Mouse (Mus musculus) neural tube, embryonic 15.5 days (tissue): Measurements from ENCODE around the gene Foxp2. TPM values are rescaled to one million over a fixed set of nuclear protein-coding genes. Genes with fewer than 3 reads are reported as not detected.

Source experiments
- ATAC-seq: fragments of 200-750 bp; cut with Nextera tagmentation; 2 replicates; pipeline ENCODE4 v1.8.0; 2017; ENCODE audit warnings: mild to moderate bottlenecking, moderate TSS enrichment, moderate library complexity; ENCODE audit not compliant: low FRiP score
- H3K27ac ChIP-seq: fragments of 300-500 bp; sonication (generic); replicated peaks from 2 replicates; pipeline ENCODE4 v1.5.1; 2015; ENCODE audit warnings: mild to moderate bottlenecking, inconsistent platforms
- H3K27me3 ChIP-seq: fragments of 300-500 bp; sonication (generic); replicated peaks from 2 replicates; pipeline ENCODE4 v1.6.1; 2015; ENCODE audit warnings: inconsistent platforms
- H3K36me3 ChIP-seq: fragments of 300-500 bp; sonication (generic); 2 replicates; pipeline ENCODE4 v1.6.1; 2015; ENCODE audit warnings: inconsistent platforms
- H3K4me1 ChIP-seq: fragments of 300-500 bp; sonication (generic); 2 replicates; pipeline ENCODE4 v1.6.1; 2015; ENCODE audit warnings: inconsistent platforms
- H3K4me2 ChIP-seq: fragments of 300-500 bp; sonication (generic); 2 replicates; pipeline ENCODE4 v1.6.1; 2015; ENCODE audit warnings: inconsistent platforms, mild to moderate bottlenecking, moderate library complexity
- H3K4me3 ChIP-seq: fragments of 300-500 bp; sonication (generic); replicated peaks from 2 replicates; pipeline ENCODE4 v1.5.1; 2015; ENCODE audit warnings: mild to moderate bottlenecking, inconsistent platforms
- H3K9ac ChIP-seq: fragments of 300-500 bp; sonication (generic); replicated peaks from 2 replicates; pipeline ENCODE4 v1.6.1; 2015; ENCODE audit warnings: mild to moderate bottlenecking, inconsistent platforms
- H3K9me3 ChIP-seq: fragments of 300-500 bp; sonication (generic); replicated peaks from 2 replicates; pipeline ENCODE4 v1.6.1; 2016; ENCODE audit warnings: inconsistent platforms
- WGBS: fragments of 180-500 bp; shearing (Covaris S2); methylation state at CpG from one replicate; pipeline ENCODE4 v1.1.7; 2015; ENCODE audit warnings: mixed read lengths; 5-methylcytosine and 5-hydroxymethylcytosine counted together
- polyA plus RNA-seq: library from polyadenylated mRNA; unstranded; fragments of >200 nt; fragmentation: Nextera tagmentation; extraction: Ambion mirVana; gene quantifications from 2 replicates; pipeline ENCODE4 v1.2.1, GENCODE M21; 2015

The Foxp2 gene
- polyA plus RNA-seq, 1 experiment from 2014 or later = 14.9 TPM

- Histone ChIP-seq H3K27ac (no peak overlapping the region), H3K4me3 (no peak overlapping the region), H3K9me3 (no peaks in the 10 kb centered on the region), H3K9ac (no peak overlapping the region), H3K36me3 (no peaks in the 10 kb centered on the region), H3K4me1 (no peaks in the 10 kb centered on the region), H3K27me3 (0 out of 2 replicates have a peak, but pooled peaks cover 9% of the 10 kb centered on the region), H3K4me2 (no peak overlapping the region)
- WGBS = 46% methylated on average over 6 of the region's 6 CpGs
- ATAC-seq = no peak
Measured at GRCm38 (mm10) chr6:15396462-15396861, 495.3 kb downstream of the Foxp2 start.

GRCm38 (mm10) chr6:15397485-15397884, 496.3 kb downstream of the Foxp2 start:
- Histone ChIP-seq H3K36me3 (no peaks in the 10 kb centered on the region), H3K4me2 (no peak overlapping the region)

GRCm38 (mm10) chr6:15401138-15401537, 500.0 kb downstream of the Foxp2 start:
- 0 out of 2 replicates have a peak, but pooled peaks cover 9% of the 10 kb centered on the region for H3K27me3 ChIP-seq
- H3K4me2 ChIP-seq = no peak overlapping the region
- no peaks in the 10 kb centered on the region for H3K9me3 ChIP-seq
- 55% methylated on average over 3 of the region's 3 CpGs for WGBS
- no peak for ATAC-seq
- H3K9ac ChIP-seq = no peak overlapping the region
- H3K4me3 ChIP-seq = no peak overlapping the region
- H3K27ac ChIP-seq = no peak overlapping the region
- no peaks in the 10 kb centered on the region for H3K36me3 ChIP-seq
- peaks cover 10% of the 10 kb centered on the region; the same call in 1 of the 2 replicates for H3K4me1 ChIP-seq

More at GRCm38 (mm10) chr6:15397485-15397884, 496.3 kb downstream of the Foxp2 start:
- Histone ChIP-seq H3K9ac (no peak overlapping the region), H3K27ac (no peak overlapping the region), H3K27me3 (0 out of 2 replicates have a peak, but pooled peaks cover 9% of the 10 kb centered on the region), H3K9me3 (no peaks in the 10 kb centered on the region), H3K4me1 (no peaks in the 10 kb centered on the region), H3K4me3 (no peak overlapping the region)
- ATAC-seq = peak; percentile 45
- 15% methylated on average over 5 of the region's 5 CpGs for WGBS

- no peak overlapping the region for H3K4me2 ChIP-seq
- H3K4me3 ChIP-seq = no peak overlapping the region
- H3K4me1 ChIP-seq = peaks cover 10% of the 10 kb centered on the region; the same call in 1 of the 2 replicates
- 0 out of 2 replicates have a peak, but pooled peaks cover 9% of the 10 kb centered on the region for H3K27me3 ChIP-seq
- H3K36me3 ChIP-seq = no peaks in the 10 kb centered on the region
- ATAC-seq = no peak
- no peak overlapping the region for H3K9ac ChIP-seq
- no peaks in the 10 kb centered on the region for H3K9me3 ChIP-seq
- WGBS = 67% methylated on average over 4 of the region's 4 CpGs
- no peak overlapping the region for H3K27ac ChIP-seq
Measured at GRCm38 (mm10) chr6:15402026-15402425, 500.9 kb downstream of the Foxp2 start.

GRCm38 (mm10) chr6:15415099-15415498, 514.0 kb downstream of the Foxp2 start:
- Histone ChIP-seq H3K4me1 (peaks cover 10% of the 10 kb centered on the region), H3K9ac (no peak overlapping the region), H3K27me3 (no peaks in the 10 kb centered on the region), H3K27ac (no peak overlapping the region), H3K36me3 (no peaks in the 10 kb centered on the region), H3K4me3 (no peak overlapping the region), H3K4me2 (no peak overlapping the region), H3K9me3 (no peaks in the 10 kb centered on the region)
- no peak for ATAC-seq
- 38% methylated on average over 4 of the region's 4 CpGs for WGBS

GRCm38 (mm10) chr6:15459701-15460100, 558.6 kb downstream of the Foxp2 start:
- no peak overlapping the region for H3K4me3 ChIP-seq
- no peak overlapping the region for H3K27ac ChIP-seq
- no peak overlapping the region for H3K4me2 ChIP-seq
- H3K9me3 ChIP-seq = no peaks in the 10 kb centered on the region
- no peaks in the 10 kb centered on the region for H3K4me1 ChIP-seq
- no peak overlapping the region for H3K9ac ChIP-seq
- H3K36me3 ChIP-seq = no peaks in the 10 kb centered on the region
- WGBS = 89% methylated on average over 2 of the region's 2 CpGs
- ATAC-seq = no peak
- H3K27me3 ChIP-seq = no peaks in the 10 kb centered on the region

GRCm38 (mm10) chr6:15463390-15463789, 562.2 kb downstream of the Foxp2 start:
- Histone ChIP-seq H3K36me3 (no peaks in the 10 kb centered on the region), H3K4me2 (no peak overlapping the region), H3K27ac (no peak overlapping the region), H3K4me1 (no peaks in the 10 kb centered on the region), H3K9ac (no peak overlapping the region), H3K9me3 (no peaks in the 10 kb centered on the region), H3K4me3 (no peak overlapping the region), H3K27me3 (no peaks in the 10 kb centered on the region)
- 88% methylated on average over 2 of the region's 2 CpGs for WGBS
- ATAC-seq = no peak

GRCm38 (mm10) chr6:15465471-15465870, 564.3 kb downstream of the Foxp2 start:
- Histone ChIP-seq H3K4me1 (no peaks in the 10 kb centered on the region), H3K27ac (no peak overlapping the region), H3K36me3 (no peaks in the 10 kb centered on the region), H3K4me2 (no peak overlapping the region), H3K4me3 (no peak overlapping the region), H3K27me3 (no peaks in the 10 kb centered on the region), H3K9ac (no peak overlapping the region), H3K9me3 (no peaks in the 10 kb centered on the region)
- 78% methylated on average over 3 of the region's 3 CpGs for WGBS
- no peak for ATAC-seq

GRCm38 (mm10) chr6:15466634-15467033, 565.5 kb downstream of the Foxp2 start:
- Histone ChIP-seq H3K4me3 (no peak overlapping the region), H3K4me2 (no peak overlapping the region)

GRCm38 (mm10) chr6:15486909-15487308, 585.8 kb downstream of the Foxp2 start:
- no peaks in the 10 kb centered on the region for H3K36me3 ChIP-seq
- no peak for ATAC-seq
- no peak overlapping the region for H3K27ac ChIP-seq
- no peak overlapping the region for H3K9ac ChIP-seq
- no peaks in the 10 kb centered on the region for H3K4me1 ChIP-seq
- 65% methylated on average over 2 of the region's 2 CpGs for WGBS
- H3K9me3 ChIP-seq = no peaks in the 10 kb centered on the region
- no peak overlapping the region for H3K4me2 ChIP-seq
- H3K27me3 ChIP-seq = no peaks in the 10 kb centered on the region
- no peak overlapping the region for H3K4me3 ChIP-seq

More at GRCm38 (mm10) chr6:15466634-15467033, 565.5 kb downstream of the Foxp2 start:
- no peaks in the 10 kb centered on the region for H3K9me3 ChIP-seq
- no peaks in the 10 kb centered on the region for H3K4me1 ChIP-seq
- no peak for ATAC-seq
- no peaks in the 10 kb centered on the region for H3K36me3 ChIP-seq
- 74% methylated on average over 1 of the region's 1 CpGs for WGBS
- H3K27ac ChIP-seq = no peak overlapping the region
- no peaks in the 10 kb centered on the region for H3K27me3 ChIP-seq
- no peak overlapping the region for H3K9ac ChIP-seq
